Mouse (Mus musculus) thymus, postnatal 14 days (tissue): ENCODE data around the gene Ifitm5.

Source experiments
- DNase-seq: peaks from one replicate; pipeline ENCODE4 v3.0.0; 2021

Ifitm5 gene

DNA sequence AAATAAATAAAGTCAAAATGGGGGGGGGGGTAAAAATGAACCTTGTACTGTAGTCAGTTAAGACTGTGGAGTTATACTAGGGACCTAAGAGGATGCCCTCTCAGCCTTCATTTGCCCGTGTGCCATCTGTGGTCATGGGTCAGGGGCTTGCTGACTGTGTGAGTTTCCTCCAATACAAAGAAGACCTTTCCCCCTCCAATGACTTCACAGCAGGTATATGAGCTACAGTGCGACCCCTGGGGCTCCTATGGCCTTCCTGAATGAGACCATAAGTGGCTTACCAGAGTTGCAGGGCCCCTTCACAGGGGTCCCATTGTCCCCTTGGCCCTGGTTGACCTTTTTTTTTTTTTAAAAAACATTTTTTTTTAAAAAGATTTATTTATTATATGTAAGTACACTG is 11.3 kb upstream of the Ifitm5 start:
- DNase-seq = no peak

DNA sequence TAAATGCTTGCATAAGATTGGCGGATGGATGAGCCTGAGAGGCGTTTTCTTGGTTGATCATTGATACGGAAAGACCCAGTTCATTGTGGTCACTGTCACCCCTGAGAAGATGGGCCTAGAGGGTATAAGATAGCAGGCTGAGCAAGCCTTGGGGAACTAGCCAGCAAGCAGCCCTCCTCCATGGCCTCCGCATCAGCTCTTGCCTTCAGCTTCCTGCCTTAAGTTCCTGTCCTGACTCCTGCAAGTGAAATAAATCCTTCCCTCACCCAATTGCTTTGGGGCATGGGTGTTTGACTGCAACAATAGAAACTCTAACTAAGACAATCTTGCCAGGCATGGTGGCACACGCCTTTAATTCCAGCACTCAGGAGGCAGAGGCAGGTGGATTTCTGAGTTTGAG is 9.9 kb upstream of the Ifitm5 start:
- DNase-seq = no peak

DNA sequence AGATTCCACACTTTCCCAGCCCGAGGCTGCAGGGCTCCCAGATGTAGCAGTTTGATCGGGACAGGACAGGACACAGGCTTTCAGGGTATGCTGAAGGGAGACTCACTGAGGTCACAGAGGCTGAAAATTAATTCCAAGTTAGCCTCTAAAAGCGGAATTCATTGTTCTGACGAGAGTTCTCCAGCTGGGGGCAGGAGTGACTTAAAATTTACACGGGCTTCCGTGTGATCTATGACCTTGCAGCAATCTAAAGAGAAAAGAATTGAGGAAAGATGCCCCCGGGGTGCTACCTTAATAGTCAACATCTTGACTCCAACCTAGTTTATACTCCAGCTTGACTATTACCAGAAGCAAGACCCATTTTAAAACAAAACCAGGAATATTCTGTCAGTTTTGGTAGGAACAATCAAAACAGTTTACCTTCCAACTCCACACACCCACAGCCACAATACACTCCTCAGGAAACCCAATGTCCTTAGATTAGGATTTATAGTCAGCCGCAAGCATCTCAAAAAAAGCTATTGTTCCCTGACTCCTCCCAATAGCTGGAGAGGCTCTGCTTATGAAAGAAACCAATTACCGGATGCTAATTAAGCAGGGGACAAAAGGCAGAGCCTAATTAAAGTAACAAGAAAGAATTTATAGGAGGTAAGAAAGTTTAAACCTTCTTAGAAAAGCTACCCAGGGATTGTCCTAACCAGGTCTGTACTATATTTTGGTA is 9.2 kb upstream of the Ifitm5 start:
- peak; percentile 34 for DNase-seq

GRCm38 (mm10) chr7:140956556-140956869 is 6.4 kb upstream of the Ifitm5 start:
- no peak for DNase-seq

GRCm38 (mm10) chr7:140955758-140956555 is 5.9 kb upstream of the Ifitm5 start, which contains the start of the genes Gm45717 and Ifitm2:
Gene Gm45717 (minus strand): TSS chr7:140955937.
Gene Ifitm2 (minus strand): TSS chr7:140955987.
- DNase-seq = no peak

- no peak for DNase-seq
These were observed 5.3 kb upstream of the Ifitm5 start for GRCm38 (mm10) chr7:140955342-140955741.

DNA sequence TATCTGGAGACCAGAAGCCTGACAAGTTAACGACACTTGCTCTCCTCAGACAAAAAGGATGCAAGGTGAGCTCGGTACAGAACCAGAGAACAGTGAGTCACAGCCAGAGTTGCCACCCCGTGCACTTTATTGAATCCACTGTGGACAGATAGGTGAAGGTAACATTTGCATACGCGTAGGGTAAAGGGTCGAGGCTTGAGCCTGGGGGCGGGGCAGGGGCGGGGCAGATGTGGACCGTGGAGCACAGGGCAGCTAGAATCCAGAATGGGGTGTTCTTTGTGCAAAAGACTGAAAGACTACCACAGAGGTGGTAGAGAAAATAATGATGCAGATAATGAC is 4.6 kb upstream of the Ifitm5 start:
- no peak for DNase-seq

GRCm38 (mm10) chr7:140953800-140954732 is 4.0 kb upstream of the Ifitm5 start:
- DNase-seq = no peak

- no peak for DNase-seq
These were observed 3.0 kb upstream of the Ifitm5 start for GRCm38 (mm10) chr7:140953133-140953532.

GRCm38 (mm10) chr7:140952441-140952840 is 2.4 kb upstream of the Ifitm5 start:
- DNase-seq = no peak

- DNase-seq = no peak
These were observed 1.7 kb upstream of the Ifitm5 start for GRCm38 (mm10) chr7:140951765-140952164.

- DNase-seq = no peak
These were observed 960 bp upstream of the Ifitm5 start for GRCm38 (mm10) chr7:140951051-140951450.

GRCm38 (mm10) chr7:140949255-140949654 is 836 bp downstream of the Ifitm5 start:
- DNase-seq = no peak

- no peak for DNase-seq
These were observed 1.9 kb downstream of the Ifitm5 start for GRCm38 (mm10) chr7:140948161-140948560.

GRCm38 (mm10) chr7:140946980-140947379 is 3.1 kb downstream of the Ifitm5 start:
- DNase-seq = no peak

GRCm38 (mm10) chr7:140946311-140946710 is 3.8 kb downstream of the Ifitm5 start:
- DNase-seq = no peak

DNA sequence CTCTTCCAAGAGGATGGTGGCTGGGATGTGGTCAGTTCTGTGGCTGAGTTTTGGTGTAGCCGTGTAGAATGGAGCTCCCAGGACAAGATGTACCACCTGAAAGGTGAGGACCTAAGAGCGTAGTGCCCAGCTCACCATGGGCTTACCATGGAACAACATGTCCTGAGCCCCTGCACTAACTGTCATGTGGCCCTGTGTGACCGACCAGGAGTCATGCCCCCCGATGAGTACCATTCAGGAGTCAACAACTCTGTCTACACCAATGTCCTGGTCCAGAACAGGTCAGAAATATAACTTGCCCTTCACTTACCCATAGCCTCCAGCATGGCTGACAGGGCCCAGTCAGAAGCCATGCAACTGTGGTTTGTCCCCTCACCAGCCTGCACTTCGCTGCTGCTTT is 4.8 kb downstream of the Ifitm5 start:
- no peak for DNase-seq

DNA sequence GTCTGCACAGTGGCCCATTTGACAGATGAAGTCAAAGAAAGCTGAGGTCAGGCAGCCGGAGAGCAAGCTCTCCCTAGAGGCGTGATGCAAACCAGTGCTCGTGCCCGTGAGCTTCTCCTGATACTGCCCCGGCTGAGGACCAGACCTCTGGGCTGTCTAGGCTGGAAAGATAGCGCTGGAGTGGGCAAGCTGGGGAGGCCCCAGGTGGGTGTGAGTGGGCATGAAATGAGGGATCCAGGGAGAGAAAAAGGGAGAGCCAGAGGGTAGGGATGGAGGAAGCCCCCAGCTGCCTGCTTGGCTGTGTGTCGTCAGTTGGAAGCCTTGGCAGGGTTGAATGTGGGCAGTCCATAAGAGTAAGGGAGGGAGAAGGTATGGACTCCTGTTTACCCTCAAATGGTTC is 5.9 kb downstream of the Ifitm5 start:
- no peak for DNase-seq

DNA sequence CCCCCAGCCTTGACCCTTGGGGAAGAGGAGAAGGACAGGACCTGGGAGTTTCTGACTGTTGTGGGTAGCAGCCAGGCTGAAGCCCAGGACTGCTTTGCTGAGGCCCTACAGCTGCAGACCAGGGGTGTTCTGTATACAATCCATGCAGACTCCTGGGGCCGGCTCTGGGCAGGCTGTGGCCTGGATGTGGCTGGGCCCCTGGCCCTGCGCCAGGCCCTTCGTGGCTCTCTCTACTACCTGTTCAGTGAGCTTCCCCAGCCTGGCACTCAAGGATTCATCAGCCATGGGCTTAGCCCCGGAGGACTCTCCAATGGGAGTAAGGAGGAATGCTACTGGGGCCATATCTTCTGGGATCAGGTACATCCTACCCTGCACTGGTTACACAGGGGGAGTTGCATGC is 6.7 kb downstream of the Ifitm5 start:
- DNase-seq = no peak

DNA sequence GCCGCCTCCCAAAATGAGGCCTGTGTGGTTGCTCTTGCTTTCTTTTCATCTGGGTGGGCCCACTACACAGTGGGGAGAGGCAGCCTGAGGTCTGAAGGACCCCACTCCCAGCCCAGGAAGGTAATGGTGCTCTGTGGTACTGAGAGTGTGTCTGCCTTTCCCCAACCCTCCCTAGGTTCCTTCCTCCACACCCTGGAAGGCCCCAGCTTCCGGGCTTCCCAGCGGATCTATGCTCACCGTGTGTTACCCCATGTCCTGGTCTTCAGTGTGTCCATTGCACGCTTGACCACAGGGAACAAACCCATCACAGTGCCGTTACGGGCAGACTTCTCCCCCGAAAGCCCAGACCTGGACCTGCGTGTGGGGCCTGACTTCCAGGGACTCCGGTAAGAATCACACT is 7.3 kb downstream of the Ifitm5 start:
- DNase-seq = no peak

- DNase-seq = peak; percentile 25
These were observed 7.8 kb downstream of the Ifitm5 start for GRCm38 (mm10) chr7:140942341-140942740.

GRCm38 (mm10) chr7:140941222-140942051 is 8.7 kb downstream of the Ifitm5 start, which contains the start of gene Pgghg:
Gene Pgghg (plus strand): TSS chr7:140941391.
- DNase-seq = peak; percentile 83
